Mouse (Mus musculus): ENCODE results near the gene Dap. TPM values are rescaled to one million over a fixed set of nuclear protein-coding genes. Genes with fewer than 3 reads are reported as not detected.

The Dap gene
- total RNA-seq, 2 experiments from 2014 or later = 18.0 to 19.8 TPM

DNA sequence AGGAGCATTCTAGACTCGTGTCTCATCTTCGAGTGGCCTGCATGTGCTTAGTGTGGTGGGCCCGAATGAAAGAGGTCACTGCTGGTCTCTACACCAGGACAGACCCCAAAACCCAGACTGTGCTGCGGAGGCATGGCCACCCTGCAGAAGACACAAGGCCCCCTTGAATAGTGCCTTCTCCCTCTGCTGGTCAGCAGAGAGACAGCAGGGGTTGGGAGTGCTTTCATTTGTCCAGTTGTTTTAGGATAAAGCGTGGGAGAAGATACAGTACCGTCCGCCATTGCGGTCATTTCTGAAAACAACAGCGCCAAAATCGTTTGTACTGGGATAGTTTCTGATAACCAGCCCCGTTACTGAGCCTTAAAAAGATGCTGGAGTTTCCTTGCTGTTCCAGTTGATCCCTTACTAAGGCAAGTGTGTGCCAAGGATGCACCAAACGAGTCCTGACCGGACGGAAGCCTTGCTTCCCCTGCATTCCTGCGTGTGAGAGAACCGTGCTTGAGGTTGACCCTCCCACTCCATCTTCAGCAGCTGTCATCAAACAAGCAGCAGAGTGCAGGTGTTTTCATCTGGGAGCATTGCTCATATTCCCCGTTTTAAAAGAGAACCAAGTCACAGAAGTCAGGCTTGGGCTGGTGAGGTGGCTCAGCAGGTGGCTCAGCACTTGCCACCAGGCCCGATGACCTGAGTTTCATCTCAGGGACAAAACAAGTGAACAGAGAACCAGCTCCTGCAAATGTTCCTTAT, 34.8 kb downstream of the Dap start:
- DNase-seq = no peak
- intact Hi-C loops (cut with DNase I) = no loop called here

DNA sequence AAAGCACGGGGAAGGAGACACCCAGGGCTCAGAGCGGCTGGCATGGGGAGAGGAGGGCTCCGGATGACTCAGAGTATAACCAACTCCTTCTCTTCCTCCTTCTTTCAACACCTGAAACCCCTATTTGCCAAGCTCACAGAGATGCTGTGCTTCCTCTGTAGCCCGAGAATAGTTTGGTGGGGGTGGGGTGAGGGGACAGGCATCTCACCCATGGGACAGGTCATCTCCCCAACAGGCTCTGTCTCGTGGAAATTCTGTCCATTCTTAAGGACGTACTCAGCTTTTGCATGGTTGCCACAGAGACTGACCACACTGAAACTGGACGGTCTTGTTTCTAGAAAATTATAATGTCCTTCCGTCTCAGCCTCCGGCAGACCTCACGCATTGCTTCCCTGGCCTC, 37.0 kb downstream of the Dap start:
- intact Hi-C loops (cut with DNase I) = loop anchor here (5.0 to 10.0 kb wide), 2 partner anchors 836 to 1229 kb away; no protein-coding TSS in a partner anchor
- DNase-seq = no peak

DNA sequence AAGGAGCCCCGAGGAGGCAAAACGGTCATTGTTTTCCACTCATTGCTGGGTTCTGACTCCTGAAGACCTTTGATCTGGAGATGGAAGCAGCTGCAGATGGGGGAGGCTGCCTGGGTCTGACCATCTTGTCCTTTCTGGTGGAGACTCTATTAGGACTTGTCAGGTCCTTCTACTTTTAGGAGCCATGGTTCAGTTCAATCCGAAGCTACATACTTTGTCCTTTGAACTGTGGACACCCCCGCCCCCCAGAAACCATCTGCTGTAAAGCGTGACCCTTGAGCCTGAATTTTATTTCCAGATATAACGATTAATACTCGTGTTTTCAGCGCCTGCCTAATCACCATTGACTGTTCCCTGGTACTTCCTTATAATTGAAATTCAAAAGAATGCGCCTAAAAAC, 38.2 kb downstream of the Dap start:
- no peak for DNase-seq
- intact Hi-C loops (cut with DNase I) = loop anchor here (5.0 to 10.0 kb wide), 2 partner anchors 838 to 1230 kb away; no protein-coding TSS in a partner anchor

- intact Hi-C loops (cut with DNase I) = loop anchor here (2.0 to 10.0 kb wide), 3 partner anchors 338 to 1233 kb away; no protein-coding TSS in a partner anchor
- DNase-seq = peak; percentile 73 to 75
Measured at GRCm38 (mm10) chr15:31264827-31265226, 40.7 kb downstream of the Dap start.

GRCm38 (mm10) chr15:31265404-31265803, 41.3 kb downstream of the Dap start:
- DNase-seq = no peak
- intact Hi-C loops (cut with DNase I) = loop anchor here (2.0 to 10.0 kb wide), 2 partner anchors 339 to 841 kb away; no protein-coding TSS in a partner anchor

GRCm38 (mm10) chr15:31265845-31266244, 41.7 kb downstream of the Dap start:
- intact Hi-C loops (cut with DNase I) = loop anchor here (2.0 to 10.0 kb wide), 2 partner anchors 339 to 841 kb away; no protein-coding TSS in a partner anchor
- DNase-seq = no peak

DNA sequence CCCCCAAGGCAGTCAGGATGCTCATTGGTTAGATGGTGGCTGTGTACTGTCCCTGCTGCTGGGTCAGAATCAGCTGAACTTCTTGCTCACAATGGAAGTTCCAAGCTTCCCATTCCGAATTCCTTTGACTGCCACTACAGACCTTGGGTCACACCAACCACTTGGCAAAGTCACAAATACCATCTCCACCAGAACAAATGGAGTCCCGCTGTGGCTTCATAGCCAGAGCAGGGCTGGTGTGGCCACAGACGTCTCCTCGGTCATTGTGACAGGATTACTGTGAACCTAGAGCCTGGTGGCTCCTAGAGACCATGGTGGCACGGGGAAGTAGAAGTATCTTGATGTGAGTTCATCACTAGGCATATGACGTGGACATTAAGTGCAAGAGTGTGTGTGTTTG, 44.0 kb downstream of the Dap start:
- intact Hi-C loops (cut with DNase I) = loop anchor here (10.0 kb wide), 1 partner anchor 843 kb away; no protein-coding TSS in a partner anchor
- no peak for DNase-seq

DNA sequence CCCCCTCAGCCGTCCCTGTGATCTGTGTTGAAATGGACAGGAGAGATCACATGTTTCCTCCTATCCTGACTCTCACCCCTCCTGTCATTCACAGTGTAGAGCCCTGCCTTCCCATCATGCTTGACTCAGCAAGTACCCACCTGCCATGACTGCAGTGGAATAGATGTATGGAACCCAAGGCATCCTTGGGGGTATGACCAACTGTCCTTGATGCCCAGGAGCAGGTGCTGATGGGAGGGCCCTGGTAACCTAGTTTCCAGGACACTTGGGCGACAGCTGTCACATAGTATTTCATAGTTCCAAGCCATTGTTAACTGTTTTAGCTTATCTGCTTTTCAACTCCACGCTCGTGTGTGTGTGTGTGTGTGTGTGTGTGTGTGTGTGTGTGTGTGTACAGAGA, 45.4 kb downstream of the Dap start:
- intact Hi-C loops (cut with DNase I) = loop anchor here (10.0 kb wide), 1 partner anchor 845 kb away; no protein-coding TSS in a partner anchor
- DNase-seq = no peak

- DNase-seq = no peak
- intact Hi-C loops (cut with DNase I) = no loop called here
Measured at GRCm38 (mm10) chr15:31272695-31273094, 48.6 kb downstream of the Dap start.

- no peak for DNase-seq
- intact Hi-C loops (cut with DNase I) = no loop called here
Measured at GRCm38 (mm10) chr15:31273509-31273908, 49.4 kb downstream of the Dap start.

GRCm38 (mm10) chr15:31278090-31278489, 54.0 kb downstream of the Dap start:
- no peak for DNase-seq
- intact Hi-C loops (cut with DNase I) = no loop called here

GRCm38 (mm10) chr15:31279120-31279519, 55.0 kb downstream of the Dap start:
- intact Hi-C loops (cut with DNase I) = no loop called here

GRCm38 (mm10) chr15:31279577-31280004, 55.5 kb downstream of the Dap start:
- intact Hi-C loops (cut with DNase I) = no loop called here
- no peak for DNase-seq

More at GRCm38 (mm10) chr15:31279120-31279519, 55.0 kb downstream of the Dap start:
- DNase-seq = no peak

GRCm38 (mm10) chr15:31280059-31280458, 55.9 kb downstream of the Dap start:
- intact Hi-C loops (cut with DNase I) = no loop called here

DNA sequence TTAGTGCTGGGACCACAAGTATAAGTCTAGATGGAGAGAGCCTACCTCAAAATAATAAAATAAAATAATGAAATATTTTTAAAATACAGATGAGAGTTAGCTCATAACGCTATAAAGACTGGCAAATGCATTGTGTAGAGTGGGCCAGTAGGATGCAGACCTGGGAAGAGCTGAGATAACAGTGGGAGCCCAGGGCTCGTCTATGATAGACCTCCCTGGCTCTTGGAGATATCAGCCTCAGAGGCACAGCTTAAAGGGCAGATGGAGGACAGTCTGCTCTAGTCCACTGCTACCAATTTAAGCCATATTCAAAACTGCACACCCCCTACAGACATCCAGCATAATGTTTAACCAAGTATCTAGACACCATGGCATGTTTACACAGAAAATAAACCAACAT, 56.6 kb downstream of the Dap start:
- intact Hi-C loops (cut with DNase I) = no loop called here

More at GRCm38 (mm10) chr15:31280059-31280458, 55.9 kb downstream of the Dap start:
- DNase-seq = no peak

DNA sequence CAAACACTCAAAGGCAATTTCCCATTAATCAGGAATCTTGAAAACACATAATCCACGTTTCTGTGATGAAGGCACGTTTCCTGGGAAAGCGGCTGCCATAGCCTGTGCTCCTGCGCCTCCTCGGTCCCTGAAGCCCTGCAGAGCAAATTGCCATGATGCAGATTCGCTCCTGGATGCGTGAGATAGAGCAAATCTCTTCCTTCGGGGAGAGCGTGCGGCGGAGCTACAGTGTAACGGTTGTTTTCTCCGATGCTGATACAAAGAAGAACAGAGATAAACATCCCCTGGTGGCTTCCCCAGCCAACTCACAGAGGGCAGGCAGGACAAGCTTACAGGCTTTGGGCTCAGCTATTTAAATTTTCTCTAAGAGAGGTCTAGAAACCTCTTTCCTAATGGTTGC, 57.7 kb downstream of the Dap start:
- intact Hi-C loops (cut with DNase I) = no loop called here
- no peak for DNase-seq

More for the DNA sequence above, 56.6 kb downstream of the Dap start:
- DNase-seq = no peak

- intact Hi-C loops (cut with DNase I) = no loop called here
- no peak for DNase-seq
Measured at GRCm38 (mm10) chr15:31282353-31282752, 58.2 kb downstream of the Dap start.

DNA sequence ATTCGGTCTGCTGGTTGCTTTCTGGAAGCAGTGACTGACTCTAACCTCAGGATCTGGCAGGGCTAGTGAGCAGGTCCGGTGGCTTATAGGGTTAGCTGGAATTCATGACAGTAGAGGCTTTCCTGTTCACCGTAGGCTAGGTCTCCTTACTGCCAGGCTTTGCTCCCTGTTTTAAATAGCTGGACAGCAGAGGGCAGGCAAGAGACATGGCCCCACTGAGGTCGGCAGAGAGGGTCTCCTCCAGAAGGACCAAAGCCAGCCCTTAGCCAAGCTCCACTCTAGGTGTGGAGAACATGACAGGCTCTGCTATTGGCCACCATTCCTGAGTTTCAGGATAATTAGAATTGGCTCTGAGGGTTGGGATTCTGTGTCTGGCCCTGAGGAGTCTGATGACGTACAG, 60.0 kb downstream of the Dap start:
- intact Hi-C loops (cut with DNase I) = no loop called here
- no peak for DNase-seq

- no peak for DNase-seq
- intact Hi-C loops (cut with DNase I) = no loop called here
Measured at GRCm38 (mm10) chr15:31284922-31285631, 61.0 kb downstream of the Dap start.

DNA sequence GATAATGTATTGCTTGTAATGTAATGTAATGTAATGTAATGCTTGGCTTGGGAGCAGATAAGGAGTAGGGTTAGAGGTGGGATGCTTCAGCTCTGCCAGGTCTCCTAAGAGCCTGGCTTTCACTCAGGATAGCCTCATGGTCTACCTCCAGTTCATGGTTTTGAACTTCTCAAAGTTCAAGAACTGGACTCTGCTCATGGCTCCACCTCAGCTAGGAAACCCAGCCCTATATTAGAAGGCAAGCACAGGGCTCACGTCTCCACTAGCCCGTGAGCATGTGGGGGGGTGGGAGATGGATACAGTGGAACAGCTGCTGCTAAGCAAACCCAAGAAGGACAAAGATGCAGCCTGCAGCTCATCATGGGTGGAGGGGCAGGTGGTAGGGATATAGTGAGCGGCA, 61.6 kb downstream of the Dap start:
- intact Hi-C loops (cut with DNase I) = no loop called here
- no peak for DNase-seq

GRCm38 (mm10) chr15:31292627-31293026, 68.5 kb downstream of the Dap start:
- no peak for DNase-seq

More at GRCm38 (mm10) chr15:31292627-31293026, 68.5 kb downstream of the Dap start:
- intact Hi-C loops (cut with DNase I) = no loop called here

All from heart, postnatal 36 days (tissue).